Mouse (Mus musculus): ENCODE measurements around the gene Prep.

The Prep gene

DNA sequence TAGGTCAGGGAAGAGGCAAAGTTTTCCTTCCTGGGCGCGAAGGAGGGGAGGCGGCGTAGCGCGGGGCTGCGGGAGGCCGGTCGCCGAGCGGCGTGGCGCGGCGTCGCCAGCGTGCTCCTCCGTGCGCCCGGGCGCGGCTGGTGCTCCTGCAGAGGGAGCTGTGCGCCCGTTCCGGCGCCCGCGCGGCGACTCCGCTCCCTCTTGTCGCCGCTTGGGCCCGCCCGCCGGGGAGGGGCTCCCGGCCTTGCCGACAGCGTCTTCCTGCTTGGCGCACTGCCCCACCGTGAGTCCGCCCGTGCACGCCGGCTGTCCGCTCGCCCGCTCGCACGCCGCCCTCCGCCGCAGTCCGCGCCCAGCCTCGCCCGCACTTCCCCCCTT is at the start of gene Prep:
Gene Prep, plus strand, starts transcription at position 273 of the 378 bp plus-strand sequence.
- peak; percentile 87 for DNase-seq (ENCODE audit: low spot score)

DNA sequence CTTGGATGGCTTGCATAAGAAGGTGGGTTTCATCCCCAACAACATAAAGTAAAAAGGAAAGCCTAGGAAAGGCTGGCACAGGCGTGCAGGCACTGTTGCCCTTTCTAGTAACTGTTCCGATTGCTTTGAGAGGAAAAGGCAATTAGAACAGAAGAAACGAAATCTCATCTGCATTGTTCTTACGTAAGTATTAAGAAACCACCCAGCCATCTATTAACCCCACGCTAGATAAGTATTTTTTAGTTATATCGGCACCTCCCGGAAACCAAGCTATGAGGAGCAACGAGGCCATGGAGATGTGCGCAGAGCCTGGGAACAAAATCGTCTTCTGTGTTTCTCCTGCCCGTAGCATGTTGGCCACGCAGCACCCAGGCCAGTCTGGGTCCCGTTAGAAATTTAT is 49.7 kb upstream of the Prep start:
- no peak for DNase-seq (ENCODE audit: low spot score)

GRCm38 (mm10) chr10:45017851-45018250 is 49.2 kb upstream of the Prep start:
- no peak for DNase-seq (ENCODE audit: low spot score)

DNA sequence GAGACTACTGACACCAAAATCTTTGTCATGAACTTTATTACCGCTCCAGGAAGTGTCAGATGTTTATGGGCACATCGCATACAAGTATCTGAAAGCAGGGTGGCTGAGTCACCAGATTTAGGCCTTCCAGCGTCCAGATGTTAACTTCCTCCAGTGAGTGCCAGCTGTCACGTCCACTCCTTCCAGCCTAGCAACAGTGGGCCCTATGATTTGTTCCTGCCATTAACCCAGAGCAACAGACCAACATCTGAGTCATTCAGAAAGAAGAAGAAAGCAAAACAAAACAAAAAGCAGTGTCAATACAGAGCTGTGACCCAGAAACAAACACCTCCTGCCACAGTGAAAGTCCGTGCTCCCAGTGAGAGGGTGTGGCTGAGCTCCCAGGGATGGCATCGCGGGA is 47.6 kb upstream of the Prep start:
- DNase-seq (ENCODE audit: low spot score), result no peak

DNA sequence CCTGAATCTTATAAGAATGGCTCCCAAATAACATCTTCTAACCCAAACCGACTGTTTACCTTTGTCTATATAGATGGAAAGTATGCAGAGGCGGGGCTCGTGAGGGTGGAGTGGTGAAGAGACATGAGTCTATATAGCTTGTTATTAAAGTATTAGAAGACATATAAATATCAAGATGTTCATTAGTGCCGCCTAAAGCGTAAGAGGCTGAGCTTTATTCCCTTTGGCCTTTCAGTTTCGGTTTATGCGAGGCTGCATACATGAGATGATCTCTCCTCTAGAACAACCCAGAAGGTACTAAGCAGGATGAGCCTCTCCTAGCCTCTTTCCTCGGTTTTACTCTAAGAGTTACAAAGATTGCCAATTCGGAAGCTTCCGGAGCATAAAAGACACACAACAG is 47.2 kb upstream of the Prep start:
- DNase-seq (ENCODE audit: low spot score), result no peak

DNA sequence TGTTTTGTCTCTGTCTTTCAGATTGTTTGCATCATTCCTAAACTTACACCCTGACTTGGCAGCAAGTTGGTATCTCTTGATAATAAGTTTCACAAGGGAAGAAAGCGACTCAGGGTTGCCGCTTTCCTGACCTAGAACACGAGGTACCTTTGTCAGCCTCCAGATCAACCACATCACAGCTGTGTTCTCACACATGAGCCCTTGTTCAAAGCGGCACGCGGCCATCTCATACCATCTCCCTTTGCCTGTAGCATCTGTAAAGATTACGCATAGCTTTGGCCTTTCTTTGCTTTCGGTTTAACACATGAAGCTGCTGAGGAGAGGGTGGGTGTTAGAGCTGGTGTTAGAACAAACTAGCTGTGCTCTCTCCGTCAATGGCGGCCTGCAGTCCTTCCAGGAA is 46.7 kb upstream of the Prep start:
- no peak for DNase-seq (ENCODE audit: low spot score)

- DNase-seq (ENCODE audit: low spot score), result peak; percentile 13
These were observed 41.8 kb upstream of the Prep start for GRCm38 (mm10) chr10:45025184-45025583.

DNA sequence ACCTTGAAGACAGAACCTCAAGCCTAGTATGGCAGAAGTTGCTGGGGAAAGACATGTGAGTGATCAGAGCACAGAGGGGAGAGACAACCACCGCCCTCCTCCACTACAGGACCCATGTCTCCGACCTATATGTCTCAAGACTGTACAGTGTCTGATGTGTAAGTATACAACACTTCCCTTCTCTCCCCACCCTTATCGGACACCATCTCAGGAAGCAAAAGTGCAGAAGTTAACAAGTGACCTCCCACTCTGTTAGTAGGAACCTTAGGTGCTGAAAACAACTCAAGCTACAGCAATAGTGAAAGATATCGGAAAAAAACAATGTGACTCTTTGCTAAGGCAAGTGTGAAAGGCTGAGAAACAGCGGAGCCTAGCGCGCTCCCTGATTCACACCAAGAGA is 40.1 kb upstream of the Prep start:
- no peak for DNase-seq (ENCODE audit: low spot score)

- DNase-seq (ENCODE audit: low spot score), result peak; percentile 89
These were observed 21.6 kb upstream of the Prep start for GRCm38 (mm10) chr10:45045268-45045928.

GRCm38 (mm10) chr10:45048158-45048557 is 18.8 kb upstream of the Prep start:
- no peak for DNase-seq (ENCODE audit: low spot score)

DNA sequence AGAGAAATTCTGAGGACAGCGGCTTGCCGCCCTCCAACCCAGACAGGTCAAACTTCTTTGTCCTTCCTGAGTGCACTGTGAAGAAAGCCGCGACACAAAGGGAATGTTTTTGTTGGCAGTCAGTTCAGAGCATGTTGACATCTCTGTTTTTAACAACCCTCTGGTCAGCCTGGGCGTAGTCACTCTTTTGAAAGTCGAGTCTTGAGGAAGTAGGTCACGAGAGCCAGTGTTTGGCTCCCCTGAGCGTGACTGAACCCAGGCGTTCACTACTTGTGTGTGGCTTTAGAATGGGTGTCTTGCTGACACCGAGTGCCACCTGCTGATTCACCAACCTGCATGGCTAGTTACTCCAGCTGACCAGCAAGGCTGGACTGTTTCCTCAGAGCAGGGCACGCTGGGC is 18.4 kb upstream of the Prep start:
- DNase-seq (ENCODE audit: low spot score), result no peak

DNA sequence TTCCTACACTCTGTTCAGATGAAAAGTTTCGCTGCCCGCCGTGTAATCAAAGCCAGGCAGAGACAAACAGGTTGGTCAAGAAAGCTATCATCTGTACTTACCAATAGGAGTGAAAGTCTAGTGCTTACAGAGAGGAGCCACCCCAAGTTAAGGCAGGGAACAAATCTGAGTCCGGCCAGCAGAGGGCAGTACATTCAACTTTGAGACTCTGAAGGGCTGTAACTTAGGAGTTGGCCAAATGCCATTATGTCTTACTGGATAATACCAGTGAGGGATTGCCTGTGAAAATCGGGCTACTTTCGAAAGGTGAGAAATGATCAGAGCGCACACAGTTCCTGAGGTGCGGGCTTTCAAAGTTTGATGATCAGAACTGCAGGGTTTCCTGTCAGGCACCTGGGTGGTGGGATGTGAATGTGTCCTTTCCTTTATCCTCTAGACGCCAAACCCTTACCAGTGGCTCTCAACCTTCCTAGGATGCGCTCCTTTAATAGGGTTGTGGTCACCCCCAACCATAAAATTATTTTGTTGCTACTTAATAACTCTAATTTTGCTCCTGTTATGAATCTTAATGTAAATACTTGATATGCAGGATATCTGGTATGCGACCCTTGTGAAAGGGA is 15.8 kb upstream of the Prep start:
- peak; percentile 87 for DNase-seq (ENCODE audit: low spot score)

- no peak for DNase-seq (ENCODE audit: low spot score)
These were observed 8.6 kb upstream of the Prep start for GRCm38 (mm10) chr10:45058361-45058760.

GRCm38 (mm10) chr10:45060841-45061240 is 6.2 kb upstream of the Prep start:
- DNase-seq (ENCODE audit: low spot score), result no peak

DNA sequence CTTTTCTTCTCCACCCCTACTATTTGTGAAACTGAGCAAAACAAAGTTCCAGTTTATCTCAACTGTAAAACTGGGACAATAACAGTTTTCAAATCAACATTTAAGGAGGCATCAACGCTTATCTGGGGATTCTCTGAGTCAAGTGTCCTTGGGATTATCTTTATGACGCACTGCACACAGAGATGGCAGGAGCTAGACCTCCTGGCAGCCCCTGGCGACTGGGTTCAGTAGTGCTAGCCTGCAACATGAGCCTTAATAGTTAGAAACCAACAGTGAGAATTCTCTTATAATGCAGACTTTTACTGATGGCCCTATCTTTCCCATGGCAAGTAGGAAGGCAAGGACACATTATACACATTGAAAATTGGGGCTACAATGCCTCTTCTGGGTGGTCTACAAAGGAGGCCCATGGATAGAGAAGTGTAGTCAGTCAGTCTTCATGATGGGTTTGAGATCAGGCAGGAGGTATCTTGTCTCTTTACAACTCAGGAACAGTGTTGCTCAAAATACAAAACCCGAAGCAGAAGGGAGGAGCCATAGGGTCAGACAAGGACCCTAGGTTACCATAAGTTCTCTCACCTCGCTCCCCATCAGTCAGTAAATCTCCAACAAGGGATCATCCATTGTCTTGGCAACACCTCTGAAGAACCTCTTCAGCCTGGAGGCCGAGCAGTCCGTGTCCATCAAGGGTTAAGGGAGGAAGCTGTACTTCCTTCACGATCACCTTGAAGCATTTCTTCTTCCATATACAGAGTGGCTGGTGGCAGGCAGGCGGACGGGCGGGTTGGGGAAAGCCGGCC is 672 bp upstream of the Prep start:
- peak; percentile 45 for DNase-seq (ENCODE audit: low spot score)

DNA sequence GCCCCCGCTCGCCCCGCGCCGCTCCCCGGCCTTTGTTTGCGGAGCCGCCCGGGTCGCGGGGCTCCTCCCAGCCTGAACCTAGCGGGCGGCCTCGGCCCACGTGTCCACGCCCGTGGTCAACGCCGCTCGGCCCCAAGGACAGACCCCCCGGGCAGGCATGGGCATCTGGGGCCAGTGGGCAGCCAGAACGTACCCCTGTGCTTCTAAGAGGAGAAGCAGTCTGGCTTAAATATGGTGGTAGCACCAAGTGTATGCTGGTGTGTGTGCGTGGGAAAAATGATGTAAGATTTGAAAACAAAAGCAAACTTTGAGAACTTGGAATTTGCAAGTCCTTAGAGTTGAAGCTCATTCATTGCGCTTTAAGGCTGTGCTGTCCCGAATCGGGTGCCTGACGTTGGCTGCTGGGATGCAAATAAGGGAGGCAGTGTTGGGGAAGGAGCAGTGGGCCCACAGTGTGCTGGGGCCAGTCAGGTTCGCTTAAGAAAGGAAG is 478 bp downstream of the Prep start:
- peak; percentile 56 for DNase-seq (ENCODE audit: low spot score)

DNA sequence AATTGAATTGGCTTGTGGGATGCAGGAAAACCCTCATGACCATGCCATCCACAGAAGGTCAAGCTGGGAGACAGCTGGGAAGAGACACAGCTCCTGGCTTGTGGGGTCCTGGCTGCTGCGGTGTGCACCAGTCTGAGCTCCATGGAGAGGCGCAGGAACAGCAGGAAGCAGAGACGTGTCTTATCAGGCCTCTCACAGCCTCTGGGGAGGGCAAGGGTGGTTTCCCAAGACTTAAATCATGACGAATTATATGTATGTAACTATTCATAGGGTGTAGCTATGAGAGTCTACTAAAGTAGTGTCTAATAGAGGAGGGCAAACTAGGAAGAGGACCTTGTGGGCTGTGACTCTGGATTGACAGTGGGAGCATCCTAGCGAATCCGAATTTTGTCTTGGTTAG is 2.6 kb downstream of the Prep start:
- no peak for DNase-seq (ENCODE audit: low spot score)

GRCm38 (mm10) chr10:45070362-45070761 is 3.4 kb downstream of the Prep start:
- DNase-seq (ENCODE audit: low spot score), result no peak

DNA sequence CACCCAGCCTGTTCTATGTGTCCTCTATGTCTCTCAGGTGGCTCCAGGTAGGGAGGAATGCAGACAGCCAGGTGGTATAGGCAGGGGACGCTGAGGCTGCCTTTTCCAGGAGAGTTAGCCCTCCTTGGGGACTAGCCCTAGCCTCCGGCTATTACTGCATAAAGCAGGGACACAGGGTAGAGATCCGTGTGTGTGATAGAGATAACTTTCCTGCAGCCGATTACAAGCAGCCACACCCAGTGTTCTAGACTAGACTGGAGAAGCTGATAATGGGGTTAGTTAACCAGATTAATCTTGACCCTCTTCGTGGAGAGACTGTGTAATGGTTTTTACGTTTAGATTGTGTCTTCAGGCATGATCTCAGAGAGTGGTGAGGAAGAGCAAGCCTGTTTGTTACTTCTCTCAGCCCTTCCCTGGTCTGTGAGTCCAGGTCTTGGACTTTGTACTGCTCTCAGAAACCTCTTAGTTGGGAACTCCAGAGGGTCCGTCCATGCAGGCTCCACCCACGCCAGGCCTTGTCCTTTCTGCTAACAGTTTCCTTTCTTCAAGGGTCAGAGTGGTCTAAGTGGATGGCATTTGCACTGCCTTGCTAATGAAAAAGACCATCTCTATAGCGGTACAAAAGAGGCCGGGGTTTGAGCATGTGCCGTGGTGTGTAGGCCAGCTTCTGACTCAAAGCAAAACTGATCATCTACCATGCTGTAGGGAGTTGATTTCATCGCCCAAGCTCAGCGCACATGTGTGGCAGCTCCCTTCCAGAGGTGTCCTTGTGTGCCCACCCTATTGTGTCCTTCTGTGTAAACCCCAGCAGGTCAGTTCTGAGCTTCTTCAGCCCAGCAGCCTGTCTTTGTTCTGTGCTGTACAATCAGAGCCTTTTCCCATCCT is 4.2 kb downstream of the Prep start:
- no peak for DNase-seq (ENCODE audit: low spot score)

GRCm38 (mm10) chr10:45072339-45072738 is 5.3 kb downstream of the Prep start:
- no peak for DNase-seq (ENCODE audit: low spot score)

GRCm38 (mm10) chr10:45074543-45074942 is 7.5 kb downstream of the Prep start:
- no peak for DNase-seq (ENCODE audit: low spot score)

GRCm38 (mm10) chr10:45075491-45076051 is 8.6 kb downstream of the Prep start:
- no peak for DNase-seq (ENCODE audit: low spot score)

Data from retina, embryonic 14.5 days (tissue).